Mouse (Mus musculus) thymus, adult 2 months (tissue): Measurements from ENCODE around the gene Gm128.

Source experiments
- CTCF ChIP-seq: fragments of 200-500 bp; IDR thresholded peaks from 2 replicates; pipeline ENCODE4 v1.5.1; 2012; ENCODE audit warnings: mild to moderate bottlenecking, control low read depth, low read length, moderate library complexity, borderline replicate concordance; ENCODE audit not compliant: control insufficient read depth, poor library complexity, insufficient read depth; ENCODE audit errors: extremely low read depth
- POLR2A ChIP-seq: fragments of 200-500 bp; IDR thresholded peaks from 2 replicates; pipeline ENCODE4 v1.6.1; 2012; ENCODE audit warnings: mild to moderate bottlenecking, low read length, control low read depth, moderate library complexity; ENCODE audit not compliant: control insufficient read depth, poor library complexity, insufficient read depth; ENCODE audit errors: extremely low read depth

- TF ChIP-seq POLR2A (no peak), CTCF (no peak)
Measured at GRCm38 (mm10) chr3:95264724-95265123, 23.3 kb upstream of the Gm128 start.
